Mouse (Mus musculus): ENCODE data around the gene Gm21190.
"Not testable (repeated sequence)": the region's sequence is repeated elsewhere in the genome, so short reads cannot be mapped to it uniquely, and the experiment has no call there.

DNA sequence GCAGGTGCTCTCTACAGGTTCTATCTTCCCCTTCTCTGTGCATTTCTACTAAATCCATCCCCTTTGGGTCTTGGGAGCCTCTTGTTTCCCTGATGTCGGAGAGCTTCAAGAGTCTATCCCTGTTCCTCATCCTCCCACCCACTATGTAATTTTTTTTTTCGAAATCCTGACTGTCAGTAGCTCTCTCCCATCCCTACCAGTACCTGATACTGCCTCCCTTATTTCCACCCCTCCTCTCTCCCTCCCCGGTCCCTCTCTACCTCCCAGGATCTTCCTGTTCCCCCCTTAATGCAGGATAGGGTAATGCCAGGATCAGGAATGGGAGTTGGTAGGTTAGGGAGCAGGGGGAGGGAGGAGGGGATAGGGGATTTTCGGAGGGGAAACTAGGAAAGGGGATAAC, 45.4 kb downstream of the Gm21190 start:
- not testable (repeated sequence) for TF ChIP-seq CTCF, EP300 (IDR thresholded peaks at IDR 0.05)
